Mouse (Mus musculus) erythroblast, adult 5-6 weeks (primary cell): ENCODE results near the gene Akap13. TPM values are rescaled to one million over a fixed set of nuclear protein-coding genes. Genes with fewer than 3 reads are reported as not detected.
"Not testable (repeated sequence)": the region's sequence is repeated elsewhere in the genome, so short reads cannot be mapped to it uniquely, and the experiment has no call there.

ENCODE experiments used
- ATAC-seq: replicated peaks from 2 replicates; pipeline ENCODE4 v1.8.0; 2016; ENCODE audit warnings: moderate number of reproducible peaks, mild to moderate bottlenecking, moderate TSS enrichment, inconsistent platforms; ENCODE audit not compliant: poor library complexity, low FRiP score, severe bottlenecking
- total RNA-seq, 2 experiments: library from RNA; stranded (forward) in 1 of 2; stranded (reverse) in 1 of 2; fragments of 150-400 nt in 1 of 2; fragments of 200-764, 138-1000 nt in 1 of 2; gene quantifications; 2 replicates each; pipeline versions ENCODE4 v1.2.3 to v1.2.4; 2015 to 2017; ENCODE audit warnings: low replicate concordance in 2 of 2

Gene Akap13
- total RNA-seq, 2 experiments from 2014 or later, result 608 to 2,715 TPM

DNA sequence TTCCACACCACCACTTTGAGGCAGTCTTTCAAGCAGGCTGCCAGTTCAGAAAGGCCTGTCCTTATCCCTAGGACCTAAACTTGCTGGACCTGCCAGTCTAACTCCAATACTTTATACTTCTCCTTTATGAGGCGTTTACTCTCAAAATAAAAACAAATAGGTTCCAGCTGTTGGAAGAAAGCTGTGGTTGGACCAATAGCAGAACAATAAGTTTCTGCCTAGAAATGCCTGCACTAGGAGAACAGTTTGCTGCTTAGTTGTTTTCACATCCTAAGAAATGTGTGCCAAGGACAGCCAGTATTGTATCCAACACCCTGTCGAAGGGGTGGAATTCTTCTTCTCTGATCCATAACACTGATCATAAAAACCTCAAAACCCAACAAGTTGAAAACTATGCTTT lies 276.6 kb downstream of the Akap13 start:
- no peak for ATAC-seq

DNA sequence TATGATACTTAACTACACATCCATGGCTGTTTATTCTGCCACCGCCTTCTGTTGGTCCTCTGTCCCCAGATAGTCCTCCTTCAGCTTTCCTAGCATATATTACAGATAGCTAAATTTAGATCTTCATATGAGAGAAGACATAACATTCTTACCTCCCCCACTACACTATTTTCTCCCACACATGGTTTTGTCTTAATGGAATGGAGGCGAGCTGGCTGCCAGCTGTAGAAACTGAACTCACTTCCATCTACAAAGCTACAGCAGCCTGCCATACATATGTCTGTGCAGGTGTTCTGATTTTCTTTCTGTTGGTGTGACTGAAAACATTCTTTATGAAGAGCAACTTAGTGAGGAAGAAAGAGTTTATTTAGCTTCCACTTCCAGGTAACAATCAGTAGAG lies 277.8 kb downstream of the Akap13 start:
- ATAC-seq, result no peak

DNA sequence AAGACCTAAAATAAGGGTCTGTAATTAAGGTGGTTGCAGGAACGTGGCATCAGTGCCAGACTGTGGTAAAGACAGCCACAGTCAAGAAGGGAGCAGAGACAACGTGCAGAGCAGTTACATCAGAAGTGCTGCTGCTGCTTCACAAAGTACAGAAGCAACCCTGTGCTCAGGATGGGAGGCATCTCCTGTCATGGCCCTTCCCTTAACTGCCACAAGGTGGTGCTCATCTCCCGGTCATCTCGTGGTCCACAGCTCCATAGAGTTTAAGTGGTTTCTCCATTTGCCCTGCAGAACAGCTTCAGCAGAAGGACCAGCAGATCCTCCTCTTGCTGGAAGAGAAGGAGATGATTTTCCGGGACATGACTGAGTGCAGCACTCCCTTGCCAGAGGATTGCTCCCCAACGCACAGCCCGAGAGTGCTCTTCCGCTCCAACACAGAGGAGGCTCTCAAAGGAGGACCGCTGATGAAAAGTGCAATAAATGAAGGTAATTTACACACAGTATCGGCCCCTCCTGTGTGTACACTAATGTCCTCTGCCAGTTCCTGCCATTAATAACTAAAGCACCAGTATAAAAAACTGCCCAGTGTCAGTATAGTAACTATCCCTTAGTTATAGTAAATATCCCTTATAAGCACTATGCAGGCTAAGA lies 283.9 kb downstream of the Akap13 start:
- peak; percentile 78 for ATAC-seq

DNA sequence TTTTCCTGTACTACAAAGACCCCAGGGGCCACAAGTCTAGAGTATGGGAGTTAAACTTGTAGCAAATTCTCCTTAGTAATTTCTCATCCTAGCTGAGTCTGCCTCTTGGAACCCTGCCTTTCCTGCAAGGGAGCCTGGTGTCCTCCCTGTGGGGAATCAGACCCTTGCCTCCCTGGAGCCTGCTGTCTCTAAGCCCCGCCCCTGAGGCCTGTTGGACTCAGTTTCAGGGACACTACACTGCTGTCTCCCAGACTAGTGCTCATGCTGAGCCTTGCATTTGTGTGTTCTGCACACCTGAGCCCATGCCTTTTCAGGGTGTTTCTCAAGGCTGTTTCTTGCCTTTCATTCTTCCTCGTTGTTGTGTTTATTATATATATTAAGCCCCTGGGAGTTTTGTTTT lies 289.2 kb downstream of the Akap13 start:
- no peak for ATAC-seq

DNA sequence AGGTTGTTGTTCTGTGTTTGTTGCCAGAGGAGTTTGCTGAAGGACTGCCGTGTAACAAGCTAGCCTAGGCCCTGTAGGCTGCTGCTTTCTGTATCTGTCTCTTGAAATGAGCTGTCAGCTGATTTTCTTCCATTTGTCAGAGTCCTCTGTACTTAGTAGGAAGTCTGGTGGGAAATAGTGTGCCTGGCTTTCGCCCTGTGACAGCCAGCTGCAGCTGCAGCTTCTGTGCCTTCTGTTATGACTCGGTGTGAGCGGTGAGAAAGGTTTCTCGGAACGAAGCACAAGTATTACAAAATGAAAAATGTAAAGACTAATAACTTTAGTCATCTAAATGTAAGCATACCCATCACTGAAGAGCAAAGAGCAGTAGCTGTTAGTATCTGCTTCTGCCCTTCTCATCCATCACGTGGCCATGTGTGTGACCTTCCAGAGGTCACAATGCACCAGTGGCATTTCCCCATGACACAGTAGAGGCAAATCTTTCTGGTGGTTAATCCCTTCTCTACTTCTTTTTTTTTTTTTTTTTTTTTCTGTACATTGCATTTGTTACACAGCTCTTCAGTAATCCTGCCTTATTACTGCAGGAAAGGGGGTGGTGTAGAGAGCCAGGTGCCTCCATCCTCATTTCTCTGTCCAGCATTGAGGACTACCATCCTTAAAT lies 289.8 kb downstream of the Akap13 start:
- no peak for ATAC-seq

DNA sequence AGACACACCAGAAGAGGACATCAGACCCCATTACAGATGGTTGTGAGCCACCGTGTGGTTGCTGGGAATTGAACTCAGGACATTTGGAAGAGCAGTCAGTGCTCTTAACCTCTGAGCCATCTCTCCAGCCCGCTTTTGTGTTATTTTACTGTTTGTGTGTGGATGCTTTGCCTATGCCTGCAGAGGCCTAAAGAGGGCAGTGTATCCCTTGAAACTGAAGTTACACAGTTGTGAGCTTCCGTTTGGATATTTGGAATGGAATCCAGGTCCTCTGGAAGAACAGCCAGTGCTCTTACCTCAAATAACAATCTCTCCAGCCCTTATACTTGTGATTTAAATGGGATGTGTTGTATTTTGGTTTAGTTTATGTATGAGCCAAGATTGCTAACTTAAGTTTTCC lies 290.6 kb downstream of the Akap13 start:
- not testable (repeated sequence) for ATAC-seq

DNA sequence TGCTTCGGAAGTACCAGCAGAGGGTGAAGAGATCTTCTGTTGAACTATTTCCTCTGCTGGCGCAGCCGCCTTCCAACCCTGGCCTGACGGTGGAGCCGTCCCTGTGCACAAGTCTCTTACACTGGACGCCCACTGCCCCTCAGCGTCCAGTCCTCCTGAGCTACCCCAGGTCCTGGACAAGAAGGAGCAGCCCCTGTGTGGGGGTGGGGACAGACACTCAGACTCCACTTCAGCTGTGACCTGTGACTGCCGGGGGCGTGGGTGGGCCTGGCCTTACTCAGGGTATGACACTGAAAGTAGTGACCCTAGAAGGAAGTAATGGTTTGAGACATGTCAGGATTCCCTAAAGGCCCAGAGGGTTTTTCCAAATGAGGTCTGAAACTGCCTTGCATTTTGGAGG lies 295.2 kb downstream of the Akap13 start:
- ATAC-seq, result no peak

DNA sequence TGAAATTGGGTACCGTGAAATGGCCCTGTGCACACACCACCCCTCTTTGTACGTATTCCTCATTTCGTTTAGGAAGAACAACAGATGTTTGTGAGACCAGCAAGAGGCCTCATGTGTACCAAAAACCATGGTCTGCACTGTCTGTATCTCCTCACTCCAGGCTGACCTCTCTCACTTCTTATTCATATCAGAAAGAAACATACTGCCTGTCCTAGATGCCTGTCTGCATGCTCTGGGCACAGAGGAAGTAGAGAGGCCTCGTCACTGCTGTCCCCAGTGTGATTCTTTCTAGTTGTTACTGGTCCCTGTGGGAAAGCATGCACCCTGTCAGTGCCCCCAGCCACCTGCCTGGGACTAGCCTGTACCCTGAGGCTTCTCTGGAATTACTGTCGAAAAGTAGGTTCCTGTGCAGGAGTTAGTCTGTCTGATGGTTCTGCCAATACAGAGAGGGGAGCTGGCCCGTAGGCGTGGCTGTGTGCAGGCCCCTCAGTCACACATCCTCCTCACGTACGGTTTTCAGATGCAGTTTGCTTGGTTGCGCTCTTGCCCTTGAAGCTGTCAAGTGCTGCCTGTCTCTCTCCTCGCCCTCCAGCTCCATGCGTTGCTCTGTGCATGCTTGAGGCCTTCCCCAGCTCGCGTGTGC lies 295.9 kb downstream of the Akap13 start:
- peak; percentile 40; the same call in 1 of the 2 replicates for ATAC-seq

DNA sequence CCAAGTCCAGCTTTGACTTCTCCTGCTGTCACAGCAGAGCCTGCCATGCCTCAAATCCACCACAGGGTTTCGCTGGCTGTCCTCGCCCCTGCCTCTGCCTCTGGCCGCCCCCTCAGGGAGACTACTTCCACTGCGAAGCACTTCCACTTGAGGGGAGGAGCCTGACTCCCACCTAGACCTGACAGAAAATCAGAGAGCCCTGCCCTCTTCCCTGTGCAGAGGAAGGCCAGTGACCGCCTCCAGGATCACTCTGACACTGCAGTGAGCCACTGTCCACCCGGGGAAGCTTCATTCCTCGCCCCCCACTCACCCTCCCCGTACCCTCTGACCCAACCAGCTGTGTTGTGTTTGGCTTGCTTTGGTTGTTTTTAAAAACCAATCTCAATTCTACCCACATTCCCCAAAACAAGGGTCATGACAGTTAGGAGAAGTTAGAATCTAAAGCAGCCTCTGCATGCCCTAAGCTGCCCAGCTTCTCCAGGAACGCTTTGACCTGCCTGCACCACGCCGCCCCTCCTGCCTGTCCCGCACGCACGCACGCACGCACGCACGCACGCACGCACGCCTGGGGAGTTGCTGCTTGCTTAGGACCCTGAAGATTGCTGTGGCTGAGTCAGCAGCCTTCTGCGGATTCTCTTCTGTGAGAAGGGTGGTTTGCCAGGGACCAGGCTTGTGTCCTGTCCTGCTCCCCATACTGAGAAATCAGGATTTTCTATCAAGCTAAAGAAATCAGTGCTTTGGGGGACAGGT lies 297.3 kb downstream of the Akap13 start:
- no peak for ATAC-seq

DNA sequence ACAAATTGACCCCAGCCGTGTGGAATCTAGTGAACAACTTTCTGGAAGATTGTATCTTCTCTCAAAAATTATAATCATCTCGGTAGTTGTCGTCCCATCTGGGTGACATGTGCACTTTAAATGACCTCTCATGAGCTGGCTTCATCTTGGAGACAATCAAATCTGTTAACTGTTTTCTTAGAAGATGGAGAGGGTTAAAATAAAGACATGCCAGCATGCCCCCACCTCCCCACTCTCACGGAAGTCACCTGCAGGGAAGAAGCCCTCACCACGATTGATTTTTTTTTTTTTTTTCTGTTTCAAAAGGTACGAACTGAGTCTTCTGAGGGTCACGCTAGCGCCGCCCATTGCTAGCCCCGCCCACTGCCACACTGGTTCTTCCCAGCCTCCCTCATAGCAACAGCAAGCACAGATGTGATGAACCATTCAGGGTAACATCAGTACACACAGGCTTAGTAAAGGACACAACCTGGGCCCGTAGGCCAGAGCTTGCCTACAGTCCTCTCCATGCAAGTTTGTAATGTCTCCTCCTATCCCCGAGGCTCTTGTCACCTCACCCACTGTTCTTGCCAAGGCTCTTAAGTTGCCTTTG lies 298.0 kb downstream of the Akap13 start:
- ATAC-seq, result no peak

DNA sequence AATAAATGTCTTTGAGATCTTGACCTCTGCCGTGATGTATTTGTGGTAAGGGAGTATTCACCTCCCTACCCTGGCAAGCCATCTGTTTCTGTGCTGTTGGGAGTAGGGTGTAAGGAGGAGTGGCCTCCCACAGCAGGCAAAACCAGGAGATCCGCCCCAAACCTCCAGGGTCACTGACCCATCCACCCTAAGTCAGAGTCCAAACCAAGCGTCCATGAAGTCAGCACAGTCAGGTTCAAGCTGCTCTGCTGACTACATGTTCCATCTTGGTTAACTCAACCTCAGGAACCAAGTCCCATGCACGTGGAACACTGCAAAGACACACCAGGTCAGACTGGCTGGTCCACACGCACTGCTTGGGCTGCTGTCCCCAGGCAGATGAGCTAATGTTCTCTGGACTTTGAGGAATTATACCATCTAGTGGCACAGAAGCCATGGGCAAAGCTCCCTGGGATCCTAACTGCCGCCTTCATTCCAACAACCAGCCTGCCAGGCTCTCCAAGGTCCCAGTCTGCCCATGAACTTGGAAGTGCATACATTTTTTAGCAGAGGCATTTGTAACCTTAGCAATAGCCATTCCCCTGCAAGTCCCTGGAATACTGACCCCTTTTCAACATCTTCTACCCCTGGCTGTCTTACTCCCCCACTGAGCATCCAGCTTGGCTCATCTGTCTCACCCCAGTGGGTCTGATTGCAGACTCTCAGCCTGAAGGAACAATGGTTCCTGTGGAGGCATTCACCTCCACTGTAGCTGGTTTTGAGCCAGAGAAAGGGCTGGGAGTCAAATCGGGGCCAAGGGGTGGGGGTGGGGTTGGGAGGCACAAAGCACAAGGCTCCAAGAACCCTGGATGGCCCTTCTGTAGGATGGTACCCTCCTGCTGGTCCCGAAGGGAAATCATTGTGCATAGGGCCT lies 299.5 kb downstream of the Akap13 start:
- 0 out of 2 replicates have a peak, but pooled peaks have one; percentile 10 for ATAC-seq

DNA sequence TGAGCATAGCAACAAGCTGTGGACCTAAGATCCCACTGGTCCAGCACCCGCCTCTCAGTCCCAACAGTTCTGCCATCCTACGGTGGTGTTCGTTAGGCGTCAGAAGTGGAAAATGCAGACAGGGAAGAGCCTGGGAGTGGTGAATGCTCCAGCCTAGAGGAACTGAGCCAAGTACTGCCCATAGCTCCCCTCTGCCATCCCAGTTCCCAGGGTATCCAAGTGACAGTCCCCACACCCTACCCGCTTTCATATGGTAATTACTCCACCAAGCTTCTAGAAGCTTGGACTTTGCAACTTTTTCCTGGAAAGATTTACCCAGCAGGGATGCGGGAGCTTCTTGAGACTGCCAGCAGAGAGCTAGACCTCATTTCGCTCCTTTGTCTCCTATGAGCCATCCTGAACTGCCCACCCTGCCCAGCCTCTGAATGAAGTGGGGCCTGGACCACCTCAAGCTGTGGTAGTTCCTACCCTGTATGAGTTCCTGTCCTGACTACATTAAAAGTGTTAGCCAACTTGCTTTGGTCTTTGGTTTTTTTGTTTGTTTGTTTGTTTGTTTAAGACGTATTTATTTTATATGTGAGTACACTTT lies 300.6 kb downstream of the Akap13 start:
- ATAC-seq, result no peak

DNA sequence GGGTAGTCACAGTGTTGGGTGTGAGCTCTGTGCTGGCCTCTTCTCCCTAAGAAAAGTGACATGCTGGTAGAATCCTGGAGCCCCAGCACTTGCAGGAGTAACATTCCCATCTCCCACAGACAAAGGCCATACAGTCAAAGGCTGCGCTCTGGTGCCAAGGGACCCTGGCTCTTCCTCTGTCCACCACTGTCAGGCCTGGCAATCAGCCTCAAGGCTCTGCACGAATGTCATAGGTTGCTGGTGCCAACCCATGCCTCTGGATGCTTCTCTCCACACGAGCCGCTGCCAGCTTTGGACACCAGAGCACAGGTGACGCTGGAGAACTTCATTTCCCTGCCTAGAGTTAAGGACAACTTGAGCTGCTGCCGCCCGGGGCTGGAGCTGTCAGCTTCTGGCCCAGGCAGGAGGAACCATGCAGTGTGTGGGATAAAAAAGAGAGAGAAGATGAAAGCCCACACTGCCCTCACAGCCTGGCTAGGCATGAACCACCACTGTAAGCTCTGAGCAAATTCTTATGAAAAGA lies 304.7 kb downstream of the Akap13 start:
- no peak for ATAC-seq

DNA sequence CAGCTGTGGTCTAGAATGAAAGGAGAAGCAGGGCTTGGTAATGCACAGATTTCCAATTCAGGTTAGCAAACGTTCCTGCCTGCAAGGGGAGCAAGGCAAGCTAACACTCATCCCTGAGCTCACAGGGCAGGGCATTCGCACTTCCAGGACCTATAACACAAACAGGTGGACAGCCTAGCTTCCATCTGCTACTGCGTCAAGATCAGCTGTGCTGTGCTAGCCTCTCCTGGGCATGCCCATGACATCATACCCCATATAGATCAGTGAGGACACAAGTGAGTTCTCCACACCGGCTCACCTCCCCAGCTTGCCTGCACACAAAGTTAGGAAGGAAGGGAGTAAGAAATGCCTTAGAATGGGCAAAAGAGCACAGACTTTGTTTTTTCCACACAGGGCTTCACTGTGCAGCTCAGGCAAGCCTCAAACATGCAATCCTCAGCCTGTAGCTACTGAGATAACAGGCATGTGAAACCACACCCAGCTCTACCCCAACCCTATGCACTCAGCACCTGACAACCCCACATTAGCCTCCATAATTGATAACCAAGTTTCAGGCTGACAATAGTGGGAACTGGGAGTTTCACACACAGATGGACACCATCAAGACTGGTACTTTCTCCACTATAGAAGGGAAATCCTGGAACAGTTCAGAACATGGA lies 305.5 kb downstream of the Akap13 start:
- peak; percentile 90 for ATAC-seq

DNA sequence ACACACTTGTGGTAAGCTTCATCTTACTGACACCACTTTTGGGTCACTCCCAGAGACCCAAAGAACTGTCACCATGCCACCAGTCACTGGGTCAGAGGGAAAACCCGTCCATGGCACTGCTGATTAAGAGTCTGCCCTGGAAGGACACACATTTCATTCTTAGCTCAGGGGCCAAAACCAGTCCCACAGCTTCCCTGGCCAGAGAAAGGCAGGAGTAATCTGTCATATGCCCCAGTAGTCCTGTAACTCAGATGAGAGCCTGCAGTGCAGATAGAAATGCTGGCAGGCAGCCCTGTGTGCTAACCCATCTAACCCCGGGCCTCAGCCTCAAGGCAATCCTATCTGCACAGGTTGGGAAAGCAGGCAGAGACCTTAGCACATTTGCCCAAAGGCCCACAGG lies 306.9 kb downstream of the Akap13 start:
- ATAC-seq, result peak; percentile 51

DNA sequence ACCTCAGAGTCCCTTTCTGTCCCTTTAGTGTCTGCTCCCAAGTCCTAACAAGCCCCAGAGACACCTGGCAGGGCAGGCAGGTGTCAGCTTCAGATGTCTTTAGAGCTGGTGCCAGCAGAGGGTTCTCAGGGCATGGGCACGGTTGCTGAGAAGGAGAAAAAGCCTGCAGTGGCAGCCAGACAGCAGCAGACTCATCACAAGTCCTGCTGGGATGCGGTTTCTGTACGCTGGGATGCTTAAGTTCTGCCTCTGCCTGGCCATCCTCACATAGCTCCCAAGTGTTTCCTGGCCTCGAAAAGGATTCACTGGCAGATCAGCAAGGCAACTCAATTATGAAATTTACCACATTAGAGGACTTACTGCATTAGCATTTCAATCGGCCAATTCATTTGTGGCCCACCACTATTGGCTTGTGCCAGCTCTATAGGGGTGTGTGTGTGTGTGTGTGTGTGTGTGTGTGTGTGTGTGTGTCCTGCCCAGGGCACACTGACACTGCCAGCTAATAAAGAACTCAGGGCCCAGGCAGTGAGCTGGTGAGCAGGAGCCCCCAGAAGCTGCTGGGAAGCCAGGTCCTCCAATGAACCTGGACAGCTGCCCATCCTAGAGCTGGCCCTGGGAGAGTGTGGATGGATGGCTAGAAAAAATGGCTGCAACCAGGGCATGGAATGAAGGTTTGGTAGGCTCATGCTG lies 311.9 kb downstream of the Akap13 start:
- ATAC-seq, result not testable (repeated sequence)

DNA sequence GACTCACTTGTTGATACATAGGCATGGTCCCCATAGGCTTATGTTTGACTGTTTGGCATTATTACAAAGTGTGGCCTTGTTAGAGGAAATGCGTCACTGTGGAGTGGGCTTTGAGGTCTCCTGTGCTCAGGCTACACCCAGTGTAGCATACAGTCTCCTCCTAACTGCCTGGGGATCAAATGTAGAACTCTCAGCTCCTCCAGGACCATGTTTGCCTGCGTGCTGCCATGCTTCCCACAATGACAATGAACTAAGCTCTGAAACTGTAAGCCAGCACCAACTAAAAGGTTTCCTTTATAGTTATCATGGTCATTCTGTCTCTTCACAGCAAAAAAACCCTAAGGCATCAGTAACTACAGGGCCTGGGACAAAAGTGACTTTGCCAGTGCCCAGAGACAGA lies 312.8 kb downstream of the Akap13 start:
- ATAC-seq, result no peak
